Mouse (Mus musculus) macrophage (primary cell): ENCODE data around the gene Nop56. TPM values are rescaled to one million over a fixed set of nuclear protein-coding genes. Genes with fewer than 3 reads are reported as not detected.
A peak's percentile ranks its signal among the peaks of the same experiment; 100 is the strongest.

Experiments
- H3K27ac ChIP-seq: fragments of 350-480 bp; formaldehyde crosslinking; 2 replicates; pipeline ENCODE4 v1.9.0; 2021
- H3K36me3 ChIP-seq: fragments of 350-480 bp; formaldehyde crosslinking; 2 replicates; pipeline ENCODE4 v1.9.0; 2021; ENCODE audit errors: inconsistent target
- H3K4me3 ChIP-seq: fragments of 350-480 bp; formaldehyde crosslinking; 2 replicates; pipeline ENCODE4 v1.9.0; 2021; ENCODE audit errors: inconsistent target
- H3K79me2 ChIP-seq: fragments of 350-480 bp; formaldehyde crosslinking; 2 replicates; pipeline ENCODE4 v1.9.0; 2021; ENCODE audit errors: inconsistent target
- WGBS: methylation state at CpG from one replicate; pipeline ENCODE4 v1.1.7; 2026; ENCODE audit warnings: inconsistent platforms; ENCODE audit not compliant: missing documents; 5-methylcytosine and 5-hydroxymethylcytosine counted together
- polyA plus RNA-seq: library from polyadenylated mRNA; stranded (reverse); fragments of 250-400 nt; gene quantifications from 3 replicates; pipeline ENCODE4 v1.2.4, GENCODE M21; 2018; ENCODE audit warnings: inconsistent platforms
- total RNA-seq, 78 experiments: library from RNA; depleted of rRNA; stranded (reverse); fragments of 250-400 nt; gene quantifications; 1 replicate in 9 of 78; 2 replicates in 24 of 78; 3 replicates in 43 of 78; 4 replicates in 2 of 78; pipeline ENCODE4 v1.2.4; 2018; ENCODE audit warnings: inconsistent platforms in 56 of 78

Nop56 gene
- total RNA-seq (2018; cell fraction: chromatin; rRNA removed) = 100 to 1,000 TPM in 18 of 26 experiments, 10 to 100 TPM in 8; 65.4 to 161 (median 117) TPM
- total RNA-seq (2018; cell fraction: cytosol; rRNA removed) = 10 to 100 TPM; 29.2 to 63.9 (median 40.9) TPM
- 100 to 1,000 TPM in 7 of 26 experiments, 10 to 100 TPM in 19; 50.4 to 370 (median 78.7) TPM for total RNA-seq (2018; cell fraction: nucleus; rRNA removed)
- 38.9 to 156 TPM (median 72.2 TPM) in 3 replicates for polyA plus RNA-seq

DNA sequence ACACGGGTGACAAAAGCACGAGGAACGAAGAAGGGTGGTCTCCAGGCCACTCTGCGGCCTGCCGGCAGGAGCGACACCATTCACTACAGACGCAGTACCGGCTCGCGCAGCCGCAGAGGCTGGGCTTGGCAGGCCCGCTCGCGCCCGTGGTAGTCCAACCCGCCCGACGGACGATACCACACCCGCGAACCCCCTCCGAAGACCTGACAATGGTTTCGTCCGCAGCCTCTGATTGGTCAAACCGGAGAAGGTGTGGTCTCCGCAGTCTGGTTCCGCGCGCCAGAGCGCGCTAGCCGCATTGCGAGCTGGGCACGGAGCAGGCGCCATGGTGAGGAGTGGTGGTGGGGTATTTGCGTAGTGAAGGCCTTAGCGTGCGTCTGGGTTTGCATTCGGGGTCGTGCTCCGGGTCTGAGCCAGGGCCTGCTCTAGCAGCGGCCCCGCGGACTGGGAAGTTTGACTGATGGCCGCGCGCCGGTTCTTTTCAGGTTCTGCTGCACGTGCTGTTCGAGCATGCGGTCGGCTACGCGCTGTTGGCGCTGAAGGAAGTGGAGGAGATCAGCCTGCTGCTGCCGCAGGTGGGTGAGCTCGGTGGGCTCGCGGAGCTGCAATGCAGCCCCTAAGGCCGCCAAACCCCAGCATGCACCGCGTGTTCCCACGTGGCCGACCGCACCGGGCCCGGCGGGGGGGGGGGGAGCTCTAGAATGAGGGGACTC lies at the start of gene Nop56:
Nop56 (plus strand) TSS at position 282 of the 713 bp plus-strand sequence.
- 1% methylated on average over 68 of the region's 68 CpGs for WGBS
- Histone ChIP-seq H3K27ac (peak within 1 kb of the TSS; percentile 80), H3K4me3 (peak within 1 kb of the TSS; percentile 76), H3K79me2 (peaks cover 29% of the 10 kb centered on the region), H3K36me3 (peaks cover 28% of the 10 kb centered on the region)

DNA sequence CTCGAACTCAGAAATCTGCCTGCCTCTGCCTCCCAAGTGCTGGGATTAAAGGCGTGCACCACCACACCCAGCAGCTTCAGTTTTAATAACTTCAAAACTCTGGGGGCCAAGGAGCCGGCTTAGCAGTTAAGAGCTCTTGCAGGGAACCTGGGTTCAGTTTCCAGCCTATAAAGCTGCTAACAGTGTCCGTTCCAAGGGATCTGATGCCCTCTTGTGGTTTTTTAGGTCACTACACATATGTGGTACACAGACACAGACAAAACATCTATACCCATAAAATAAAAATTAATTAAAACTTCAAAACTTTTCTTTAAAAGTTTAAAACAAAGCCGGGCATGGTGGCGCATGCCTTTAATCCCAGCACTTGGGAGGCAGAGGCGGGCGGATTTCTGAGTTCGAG lies 27.3 kb upstream of the Nop56 start:
- H3K36me3 ChIP-seq = no peaks in the 10 kb centered on the region
- WGBS = 39% methylated on average over 6 of the region's 9 CpGs
- no peak overlapping the region for H3K27ac ChIP-seq
- no peaks in the 10 kb centered on the region for H3K79me2 ChIP-seq
- H3K4me3 ChIP-seq = no peak overlapping the region

DNA sequence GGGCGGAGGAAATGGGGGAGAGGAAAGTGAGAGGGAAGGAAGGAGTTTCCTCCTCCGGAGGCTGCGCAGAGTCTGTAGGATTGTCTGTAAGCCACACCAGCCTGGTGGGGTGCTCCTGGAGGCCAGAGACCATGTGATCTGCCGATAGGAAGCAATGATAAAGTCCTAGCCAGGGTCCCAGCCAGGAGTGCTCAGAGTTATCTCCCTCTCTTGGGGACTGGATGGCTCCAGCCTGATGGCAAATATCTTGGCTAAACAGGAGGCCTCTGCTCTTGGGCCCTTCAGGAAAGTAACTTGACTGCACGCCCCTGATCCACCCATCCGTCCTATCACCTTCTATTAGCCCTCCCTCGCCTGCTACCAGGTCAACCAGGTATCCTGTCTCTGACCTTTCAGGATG lies 26.0 kb upstream of the Nop56 start:
- 76% methylated on average over 7 of the region's 7 CpGs for WGBS
- H3K27ac ChIP-seq = no peak overlapping the region
- H3K36me3 ChIP-seq = no peaks in the 10 kb centered on the region
- H3K79me2 ChIP-seq = no peaks in the 10 kb centered on the region
- no peak overlapping the region for H3K4me3 ChIP-seq

DNA sequence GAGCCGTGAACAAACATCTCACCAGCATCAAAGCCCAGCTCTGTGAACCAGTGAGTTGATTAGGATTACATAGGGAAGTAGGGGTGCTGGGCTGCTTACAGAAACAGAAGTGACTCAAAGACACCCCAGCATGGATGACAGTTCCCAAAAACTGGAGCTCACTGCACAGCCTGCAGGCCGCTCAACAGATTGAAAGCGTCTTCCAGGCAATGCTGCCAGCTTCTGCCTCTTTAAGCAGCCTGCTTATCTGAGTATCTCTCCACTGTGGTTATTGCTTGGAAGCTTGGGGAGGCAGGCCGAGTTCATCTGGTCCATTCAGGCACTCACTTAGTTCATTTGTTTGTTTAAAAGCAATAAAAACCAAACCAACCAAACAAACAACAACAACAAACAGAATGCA lies 17.5 kb upstream of the Nop56 start:
- WGBS = 80% methylated on average over 4 of the region's 4 CpGs
- no peaks in the 10 kb centered on the region for H3K79me2 ChIP-seq
- no peaks in the 10 kb centered on the region for H3K36me3 ChIP-seq
- H3K27ac ChIP-seq = no peak overlapping the region
- no peak overlapping the region for H3K4me3 ChIP-seq

GRCm38 (mm10) chr2:130260822-130261221 lies 13.4 kb upstream of the Nop56 start:
- Histone ChIP-seq H3K79me2 (no peaks in the 10 kb centered on the region), H3K36me3 (no peaks in the 10 kb centered on the region), H3K4me3 (no peak overlapping the region), H3K27ac (no peak overlapping the region)
- 81% methylated on average over 4 of the region's 4 CpGs for WGBS

GRCm38 (mm10) chr2:130261914-130262313 lies 12.3 kb upstream of the Nop56 start:
- H3K36me3 ChIP-seq = no peaks in the 10 kb centered on the region
- no peak overlapping the region for H3K27ac ChIP-seq
- H3K4me3 ChIP-seq = no peak overlapping the region
- no peaks in the 10 kb centered on the region for H3K79me2 ChIP-seq
- WGBS = 89% methylated on average over 2 of the region's 2 CpGs

DNA sequence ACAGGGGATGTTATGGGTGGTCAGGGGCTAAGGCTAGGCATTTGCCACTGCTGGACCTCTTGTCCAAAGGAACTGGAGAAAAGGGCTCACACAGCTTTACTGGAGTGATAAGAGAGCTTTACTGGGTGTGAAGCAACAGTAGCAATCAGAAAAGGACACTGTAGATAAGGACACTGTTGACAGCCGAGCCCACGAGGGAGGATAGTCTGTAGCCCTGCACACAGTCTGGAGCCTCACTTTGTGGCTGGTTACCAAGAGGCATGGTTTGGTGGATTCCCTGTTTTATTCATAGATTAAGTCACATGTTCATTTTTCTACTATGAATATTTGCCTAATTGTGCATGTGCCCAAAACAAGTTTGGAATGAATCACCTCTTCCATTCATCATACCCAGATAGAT lies 11.8 kb upstream of the Nop56 start:
- WGBS = 76% methylated on average over 2 of the region's 2 CpGs
- no peaks in the 10 kb centered on the region for H3K79me2 ChIP-seq
- no peak overlapping the region for H3K27ac ChIP-seq
- H3K4me3 ChIP-seq = no peak overlapping the region
- H3K36me3 ChIP-seq = no peaks in the 10 kb centered on the region

DNA sequence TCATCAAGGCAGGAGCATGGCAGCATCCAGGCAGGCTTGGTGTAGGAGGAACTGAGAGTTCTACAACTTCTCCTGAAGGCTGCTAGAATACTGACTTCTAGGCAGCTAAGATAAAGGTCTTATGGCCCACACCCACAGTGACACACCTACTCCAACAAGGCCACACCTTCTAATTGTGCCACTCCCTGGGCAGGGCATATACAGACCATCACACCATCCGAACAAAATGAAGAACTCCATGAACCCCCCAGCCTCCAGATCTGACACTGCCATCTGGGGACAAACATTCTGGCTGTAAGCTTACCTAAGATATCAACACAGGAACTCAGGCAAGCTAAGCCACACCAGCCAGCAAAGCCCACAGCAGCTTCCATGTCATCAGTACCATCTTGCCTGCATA lies 8.7 kb upstream of the Nop56 start:
- 38% methylated on average over 1 of the region's 1 CpGs for WGBS
- Histone ChIP-seq H3K36me3 (no peaks in the 10 kb centered on the region), H3K4me3 (no peak overlapping the region), H3K79me2 (no peaks in the 10 kb centered on the region), H3K27ac (no peak overlapping the region)

DNA sequence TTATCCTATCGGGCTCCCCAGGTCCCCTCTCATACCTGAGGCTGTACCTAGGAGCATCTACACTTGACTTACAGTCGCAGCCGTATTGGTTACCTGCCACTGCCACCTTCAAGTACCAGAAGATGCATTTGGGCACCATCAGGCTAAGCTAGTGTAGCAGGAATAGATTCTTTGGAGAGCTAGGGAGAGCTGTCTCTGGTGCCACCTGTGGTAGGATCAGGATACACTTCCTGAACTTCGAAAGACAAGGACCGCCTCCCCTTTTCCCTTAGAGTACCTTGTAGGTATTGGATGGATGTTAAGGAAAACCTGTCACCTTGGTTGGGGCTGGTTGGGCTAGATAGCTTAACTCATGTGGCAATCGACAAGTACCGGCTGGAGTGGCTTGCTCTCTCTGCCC lies 6.2 kb upstream of the Nop56 start:
- H3K27ac ChIP-seq = no peak overlapping the region
- no peak overlapping the region for H3K4me3 ChIP-seq
- no peaks in the 10 kb centered on the region for H3K79me2 ChIP-seq
- WGBS = 81% methylated on average over 7 of the region's 7 CpGs
- no peaks in the 10 kb centered on the region for H3K36me3 ChIP-seq

DNA sequence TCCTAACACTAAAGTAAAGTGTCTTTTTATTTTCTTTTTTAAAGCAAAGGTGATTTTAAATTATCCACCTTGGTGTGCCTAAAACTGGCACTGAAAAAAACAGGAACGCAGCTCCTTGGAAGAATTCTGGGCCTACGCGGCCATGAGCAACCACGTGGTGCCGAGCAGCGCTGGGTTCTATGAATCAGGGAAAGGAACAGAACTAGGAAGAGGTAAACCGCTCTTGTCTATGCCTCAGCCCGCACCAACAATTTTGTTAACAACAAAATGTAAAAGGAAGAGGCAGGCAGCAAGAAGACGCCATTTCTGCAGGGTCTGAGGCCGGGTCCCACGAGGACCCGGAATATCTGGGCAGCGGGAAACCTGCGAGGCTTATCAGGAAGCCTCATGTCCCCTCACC lies 498 bp upstream of the Nop56 start:
- Histone ChIP-seq H3K4me3 (peak overlapping the region; percentile 76), H3K27ac (peak overlapping the region; percentile 80), H3K79me2 (peaks cover 29% of the 10 kb centered on the region), H3K36me3 (peaks cover 26% of the 10 kb centered on the region)
- 0% methylated on average over 14 of the region's 14 CpGs for WGBS

GRCm38 (mm10) chr2:130274862-130275261 lies 632 bp downstream of the Nop56 start:
- 6% methylated on average over 10 of the region's 10 CpGs for WGBS
- Histone ChIP-seq H3K36me3 (peaks cover 33% of the 10 kb centered on the region), H3K79me2 (peaks cover 29% of the 10 kb centered on the region), H3K4me3 (peak overlapping the region; percentile 76), H3K27ac (peak overlapping the region; percentile 31; the same call in 1 of the 2 replicates)

DNA sequence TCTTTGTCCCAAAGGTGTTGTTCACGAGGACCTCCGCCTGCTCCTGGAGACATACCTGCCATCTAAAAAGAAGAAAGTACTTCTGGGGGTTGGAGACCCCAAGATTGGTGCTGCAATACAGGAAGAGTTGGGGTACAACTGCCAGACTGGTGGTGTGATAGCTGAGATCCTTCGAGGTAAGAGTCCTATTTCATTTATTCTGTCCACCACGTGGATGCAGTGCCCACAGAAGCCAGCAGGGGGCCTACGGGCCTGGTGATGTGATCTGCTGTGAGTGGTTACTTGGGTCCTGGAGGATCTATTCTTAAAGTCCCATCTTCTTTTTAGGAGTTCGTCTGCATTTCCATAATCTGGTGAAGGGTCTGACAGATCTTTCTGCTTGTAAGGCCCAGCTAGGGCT lies 1.4 kb downstream of the Nop56 start:
- 47% methylated on average over 6 of the region's 6 CpGs for WGBS
- Histone ChIP-seq H3K4me3 (peak overlapping the region; percentile 76; the same call in 1 of the 2 replicates), H3K79me2 (peaks cover 29% of the 10 kb centered on the region), H3K27ac (no peak overlapping the region), H3K36me3 (peaks cover 41% of the 10 kb centered on the region)

DNA sequence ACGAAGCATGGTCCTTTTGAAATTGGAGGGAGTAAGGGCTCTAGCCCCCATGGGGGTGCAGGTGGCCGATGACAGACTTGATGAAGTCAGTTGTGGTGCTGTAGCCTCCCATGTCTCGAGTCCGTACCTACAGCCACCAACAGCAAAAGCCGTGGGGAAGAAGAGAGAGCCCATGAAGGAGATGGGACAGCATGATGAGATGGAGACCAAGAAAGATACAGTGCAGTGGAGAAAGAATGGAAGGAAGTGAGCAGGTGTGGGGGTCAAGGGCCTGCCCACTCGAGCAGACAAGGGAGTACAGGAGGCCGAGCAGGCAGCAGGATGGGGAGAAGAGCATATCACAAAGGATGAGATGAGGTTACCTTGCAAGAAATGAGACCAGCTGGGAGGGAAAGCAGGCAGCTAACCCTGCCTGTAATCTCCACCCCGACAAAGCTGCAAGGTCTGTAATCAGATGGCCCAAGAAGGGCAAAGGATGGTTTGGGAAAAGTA lies 5.4 kb downstream of the Nop56 start:
- Histone ChIP-seq H3K4me3 (no peak overlapping the region), H3K27ac (no peak overlapping the region), H3K79me2 (peaks cover 43% of the 10 kb centered on the region), H3K36me3 (peaks cover 52% of the 10 kb centered on the region)
- 74% methylated on average over 8 of the region's 8 CpGs for WGBS

DNA sequence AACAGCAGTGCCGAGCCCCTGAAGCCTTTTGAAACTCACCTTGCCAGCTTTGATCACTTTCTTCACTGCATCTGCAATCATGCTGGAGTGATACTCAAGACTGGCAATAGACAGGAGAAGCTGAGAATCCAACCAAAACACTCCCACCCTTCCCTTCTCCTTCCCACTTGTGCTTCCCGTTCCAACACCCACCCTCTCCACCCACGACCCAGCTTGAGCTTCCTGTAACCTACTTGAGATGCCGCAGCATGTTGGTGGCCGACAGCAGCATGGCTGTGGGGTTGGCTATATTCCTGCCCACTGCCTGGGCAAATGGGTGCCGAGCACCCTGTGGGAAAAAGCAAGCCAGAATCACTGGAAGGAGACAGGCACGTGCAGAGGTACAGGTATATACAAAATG lies 6.0 kb downstream of the Nop56 start:
- 72% methylated on average over 7 of the region's 7 CpGs for WGBS

GRCm38 (mm10) chr2:130280818-130281217 lies 6.6 kb downstream of the Nop56 start:
- Histone ChIP-seq H3K36me3 (peaks cover 52% of the 10 kb centered on the region), H3K4me3 (no peak overlapping the region), H3K27ac (no peak overlapping the region), H3K79me2 (peaks cover 31% of the 10 kb centered on the region)
- WGBS = 90% methylated on average over 4 of the region's 4 CpGs

More for the DNA sequence above, 6.0 kb downstream of the Nop56 start:
- Histone ChIP-seq H3K27ac (no peak overlapping the region), H3K79me2 (peaks cover 37% of the 10 kb centered on the region), H3K4me3 (no peak overlapping the region), H3K36me3 (peaks cover 52% of the 10 kb centered on the region)
